8 mouse cellular contexts compared by ENCODE assay signal in the genomic region with DNA sequence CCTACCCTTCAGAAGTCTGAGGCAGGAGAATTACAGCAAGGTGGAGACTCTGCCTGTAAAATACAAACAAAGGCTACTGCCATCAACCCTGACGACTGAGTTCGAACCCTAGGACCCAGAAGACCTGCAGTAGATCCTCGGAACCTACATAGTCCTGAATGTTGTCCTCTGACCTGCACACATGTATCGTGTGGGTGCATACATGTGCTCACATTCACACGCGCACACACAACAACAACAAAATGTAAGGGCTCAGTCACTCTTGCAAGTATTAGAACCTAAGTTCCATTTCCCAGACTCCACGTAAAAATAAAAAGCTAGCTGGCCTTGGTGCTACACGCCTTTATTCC. TPM values are rescaled to one million over a fixed set of nuclear protein-coding genes. Genes with fewer than 3 reads are reported as not detected.
DNase-seq lines count a peak whose midpoint lies in the region; ATAC-seq and TF ChIP-seq lines count a peak whose summit lies in the region.

No protein-coding gene starts in this region.

- H3K27me3 ChIP-seq in liver, adult 2 months (ENCODE audit: control insufficient read depth, insufficient read depth, low read length), result no peaks in the 10 kb centered on the region
- H3K27me3 ChIP-seq in embryonic facial prominence, embryonic 14.5 days (replicated peaks; ENCODE audit: control insufficient read depth, insufficient read depth, low read length), result no peaks in the 10 kb centered on the region
- no peaks in the 10 kb centered on the region for H3K27me3 ChIP-seq in intestine, embryonic 15.5 days (replicated peaks)
- H3K27me3 ChIP-seq in myocyte (ENCODE audit: control insufficient read depth, insufficient read depth, insufficient read length), result no peaks in the 10 kb centered on the region

- WGBS in liver, adult 2 months, result 26% methylated on average over 8 of the region's 8 CpGs
- WGBS in embryonic facial prominence, embryonic 14.5 days, result 19% methylated on average over 8 of the region's 8 CpGs
- 23% methylated on average over 8 of the region's 8 CpGs for WGBS in intestine, embryonic 15.5 days

- H3K4me3 ChIP-seq in liver, adult 2 months (ENCODE audit: insufficient read depth, low read depth, low read length), result peak overlapping the region; percentile 66
- H3K4me3 ChIP-seq in embryonic facial prominence, embryonic 14.5 days (ENCODE audit: low read depth, low read length), result peak overlapping the region; percentile 95
- peak overlapping the region; percentile 94 for H3K4me3 ChIP-seq in intestine, embryonic 15.5 days (replicated peaks)
- H3K4me3 ChIP-seq in myocyte, result peak overlapping the region; percentile 50

- peak; percentile 40 for DNase-seq in liver, adult 2 months (ENCODE audit: extremely low read depth, low read depth, low spot score)
- no peak for DNase-seq in liver
- no peak for DNase-seq in embryonic facial prominence, embryonic 14.5 days (ENCODE audit: low spot score)
- DNase-seq in urinary bladder, adult 18-20 months (ENCODE audit: low spot score in 2 of 2), result no peak
- DNase-seq in layer of hippocampus, adult 9-11 months, result no peak
- DNase-seq in T-cell, adult 2 months (ENCODE audit: low spot score), result no peak

- H3K36me3 ChIP-seq in liver, adult 2 months (ENCODE audit: control insufficient read depth, insufficient read depth, low read length), result peaks cover 7% of the 10 kb centered on the region
- H3K36me3 ChIP-seq in embryonic facial prominence, embryonic 14.5 days (ENCODE audit: control insufficient read depth, insufficient read depth, low read length), result peaks cover 30% of the 10 kb centered on the region
- peaks cover 8% of the 10 kb centered on the region; the same call in 1 of the 2 replicates for H3K36me3 ChIP-seq in intestine, embryonic 15.5 days
- no peaks in the 10 kb centered on the region for H3K36me3 ChIP-seq in myocyte (ENCODE audit: control insufficient read depth, insufficient read depth)

- TF ChIP-seq POLR2A in liver, adult 2 months (IDR thresholded peaks at IDR 0.05; ENCODE audit: extremely low read depth, insufficient read depth, low read length), result no peak
- TF ChIP-seq POLR2A in myocyte (IDR thresholded peaks at IDR 0.05; ENCODE audit: insufficient read length, low read depth), result no peak

- H3ac ChIP-seq in myocyte (ENCODE audit: control insufficient read depth, insufficient read length), result peak overlapping the region; percentile 25

- TF ChIP-seq CTCF in liver, adult 2 months (IDR thresholded peaks at IDR 0.05; ENCODE audit: low read depth, low read length), result no peak

- peaks cover 19% of the 10 kb centered on the region for H3K79me2 ChIP-seq in liver, adult 2 months (ENCODE audit: control insufficient read depth, insufficient read depth, low read length)
- H3K79me2 ChIP-seq in myocyte (ENCODE audit: control insufficient read depth, insufficient read depth), result peaks cover 28% of the 10 kb centered on the region

- peaks cover 16% of the 10 kb centered on the region for H3K4me1 ChIP-seq in liver, adult 2 months (ENCODE audit: control insufficient read depth, insufficient read depth, low read length)
- peaks cover 12% of the 10 kb centered on the region for H3K4me1 ChIP-seq in embryonic facial prominence, embryonic 14.5 days (ENCODE audit: control insufficient read depth, insufficient read depth, low read length)
- H3K4me1 ChIP-seq in intestine, embryonic 15.5 days (replicated peaks), result peaks cover 21% of the 10 kb centered on the region

- peak overlapping the region; percentile 79 for H3K4me2 ChIP-seq in embryonic facial prominence, embryonic 14.5 days (ENCODE audit: low read depth, low read length)
- H3K4me2 ChIP-seq in intestine, embryonic 15.5 days (replicated peaks), result peak overlapping the region; percentile 84
- H3K4me2 ChIP-seq in myocyte (ENCODE audit: low read depth), result peak overlapping the region; percentile 93

- H3K9ac ChIP-seq in liver, adult 2 months (ENCODE audit: low read depth, low read length), result peak overlapping the region; percentile 88
- peak overlapping the region; percentile 98 for H3K9ac ChIP-seq in embryonic facial prominence, embryonic 14.5 days (ENCODE audit: low read depth, low read length)
- peak overlapping the region; percentile 62 for H3K9ac ChIP-seq in intestine, embryonic 15.5 days

- H3K27ac ChIP-seq in liver, adult 2 months (replicated peaks; ENCODE audit: insufficient read depth, low read depth, low read length), result peak overlapping the region; percentile 88
- H3K27ac ChIP-seq in embryonic facial prominence, embryonic 14.5 days (replicated peaks; ENCODE audit: low read depth, low read length), result no peak overlapping the region
- H3K27ac ChIP-seq in intestine, embryonic 15.5 days, result peak overlapping the region; percentile 32; the same call in 1 of the 2 replicates

- H3K9me3 ChIP-seq in embryonic facial prominence, embryonic 14.5 days (ENCODE audit: control insufficient read depth, low read length), result no peaks in the 10 kb centered on the region
- H3K9me3 ChIP-seq in intestine, embryonic 15.5 days, result no peaks in the 10 kb centered on the region

- ATAC-seq in embryonic facial prominence, embryonic 14.5 days (ENCODE audit: low read depth), result no peak; the same call in 1 of the 2 replicates
- no peak for ATAC-seq in intestine, embryonic 15.5 days

TF ChIP-seq in myocyte, 11 proteins besides CTCF, POLR2A, EP300 and RAD21:
- TF ChIP-seq E2F4 (IDR thresholded peaks at IDR 0.05; ENCODE audit: insufficient read depth) (no peak), MAX (IDR thresholded peaks at IDR 0.05; ENCODE audit: low read depth) (no peak), POLR2AphosphoS2 (IDR thresholded peaks at IDR 0.05; ENCODE audit: insufficient read length, low read depth) (no peak), USF1 (IDR thresholded peaks at IDR 0.05; ENCODE audit: low read depth) (no peak), CEBPB (IDR thresholded peaks at IDR 0.05; ENCODE audit: insufficient read depth, poor library complexity, severe bottlenecking) (no peak), TCF3 (IDR thresholded peaks at IDR 0.05; ENCODE audit: insufficient read length, low read depth) (no peak), SRF (IDR thresholded peaks at IDR 0.05; ENCODE audit: control insufficient read depth, insufficient read length, low read depth) (no peak), MYOG (IDR thresholded peaks at IDR 0.05; ENCODE audit: control insufficient read depth in 1 of 3, insufficient read depth in 1 of 3, insufficient read length in 2 of 3, low read depth in 2 of 3) (no peak)

RNA-seq across cellular contexts. Expression of a gene that starts 0.6 kb away (rescaled TPM):
- 14.5 and 15.4 TPM in 2 replicates for total RNA-seq in liver, adult 2 months (2014; rRNA removed)
- 17.1 and 22.0 TPM in 2 replicates for polyA plus RNA-seq in liver, adult 2 months (2012; rRNA removed)
- 38.6 and 39.6 TPM in 2 replicates for polyA plus RNA-seq in embryonic facial prominence, embryonic 14.5 days (2014; fragmentation: Nextera tagmentation; extraction: Ambion mirVana)
- 25.5 and 28.9 TPM in 2 replicates for polyA plus RNA-seq in intestine, embryonic 15.5 days (2015; fragmentation: Nextera tagmentation; extraction: Ambion mirVana)
- 17.8 TPM for polyA plus RNA-seq in myocyte (2012; fragmentation: generic; extraction: Trizol)

RNA-seq across cellular contexts. Expression of a gene that starts 28.2 kb away (rescaled TPM):
- 2.3 and 2.5 TPM in 2 replicates for total RNA-seq in liver, adult 2 months (2014; rRNA removed)
- 8.0 and 8.7 TPM in 2 replicates for polyA plus RNA-seq in liver, adult 2 months (2012; rRNA removed)
- polyA plus RNA-seq in embryonic facial prominence, embryonic 14.5 days (2014; fragmentation: Nextera tagmentation; extraction: Ambion mirVana), result 8.0 and 9.5 TPM in 2 replicates
- polyA plus RNA-seq in intestine, embryonic 15.5 days (2015; fragmentation: Nextera tagmentation; extraction: Ambion mirVana), result 12.8 and 13.0 TPM in 2 replicates
- 5.7 TPM for polyA plus RNA-seq in myocyte (2012; fragmentation: generic; extraction: Trizol)
